Mouse (Mus musculus) limb, embryonic 14.5 days (tissue): ENCODE measurements around the gene Yjefn3. TPM values are rescaled to one million over a fixed set of nuclear protein-coding genes. Genes with fewer than 3 reads are reported as not detected.
"Not testable (repeated sequence)": the region's sequence is repeated elsewhere in the genome, so short reads cannot be mapped to it uniquely, and the experiment has no call there.

Experiments used
- ATAC-seq: fragments of 200-750 bp; cut with Nextera tagmentation; 2 replicates; pipeline ENCODE4 v1.8.0; 2017; ENCODE audit warnings: low read depth, moderate number of reproducible peaks, moderate TSS enrichment; ENCODE audit not compliant: low FRiP score
- DNase-seq: peaks from one replicate; pipeline ENCODE4 v3.0.0-alpha.2; 2015; ENCODE audit warnings: low spot score
- H3K27ac ChIP-seq: fragments of 300-500 bp; sonication (generic); replicated peaks from 2 replicates; pipeline ENCODE4 v1.5.1; 2014; ENCODE audit warnings: low read depth, mild to moderate bottlenecking, low read length, moderate library complexity, mixed read lengths
- H3K27me3 ChIP-seq: fragments of 300-500 bp; sonication (generic); 2 replicates; pipeline ENCODE4 v1.6.1; 2014; ENCODE audit warnings: low read length, mixed read lengths; ENCODE audit not compliant: control insufficient read depth, insufficient read depth
- H3K36me3 ChIP-seq: fragments of 300-500 bp; sonication (generic); 2 replicates; pipeline ENCODE4 v1.6.1; 2014; ENCODE audit warnings: mild to moderate bottlenecking, low read length, moderate library complexity, mixed read lengths; ENCODE audit not compliant: control insufficient read depth, insufficient read depth
- H3K4me1 ChIP-seq: fragments of 300-500 bp; sonication (generic); 2 replicates; pipeline ENCODE4 v1.6.1; 2014; ENCODE audit warnings: antibody characterized with exemption, low read length, mixed read lengths; ENCODE audit not compliant: control insufficient read depth, insufficient read depth
- H3K4me2 ChIP-seq: fragments of 300-500 bp; sonication (generic); replicated peaks from 2 replicates; pipeline ENCODE4 v1.6.1; 2014; ENCODE audit warnings: low read depth, mild to moderate bottlenecking, low read length, moderate library complexity; ENCODE audit not compliant: severe bottlenecking
- H3K4me3 ChIP-seq: fragments of 300-500 bp; sonication (generic); replicated peaks from 2 replicates; pipeline ENCODE4 v1.5.1; 2014; ENCODE audit warnings: low read length
- H3K9ac ChIP-seq: fragments of 300-500 bp; sonication (generic); 2 replicates; pipeline ENCODE4 v1.6.1; 2014; ENCODE audit warnings: mild to moderate bottlenecking, low read depth, low read length, moderate library complexity; ENCODE audit not compliant: severe bottlenecking
- H3K9me3 ChIP-seq: fragments of 300-500 bp; sonication (generic); 2 replicates; pipeline ENCODE4 v1.6.1; 2016; ENCODE audit warnings: low read length; ENCODE audit not compliant: control insufficient read depth
- POLR2A ChIP-seq: fragments of 200-500 bp; IDR thresholded peaks from 2 replicates; pipeline ENCODE4 v1.8.0; 2012; ENCODE audit warnings: inconsistent platforms, mild to moderate bottlenecking, moderate library complexity, borderline replicate concordance; ENCODE audit not compliant: insufficient read depth, insufficient read length; ENCODE audit errors: extremely low read depth
- WGBS: fragments of 180-500 bp; shearing (Covaris S2); extraction: QIAGEN DNeasy Blood & Tissue Kit; methylation state at CpG from one replicate; pipeline ENCODE4 v1.1.7; 2014; 5-methylcytosine and 5-hydroxymethylcytosine counted together
- polyA plus RNA-seq, 2 experiments: library from polyadenylated mRNA; depleted of rRNA in 1 of 2; stranded (reverse) in 1 of 2; unstranded in 1 of 2; fragments of >200 nt; fragmentation: Nextera tagmentation in 1 of 2; extraction: Ambion mirVana in 1 of 2; gene quantifications; 2 replicates each; pipeline versions ENCODE4 v1.2.1 to v1.2.3; 2012 to 2014

Yjefn3 gene
- polyA plus RNA-seq (2012; rRNA removed) (5.4 and 8.6 TPM in 2 replicates), polyA plus RNA-seq (2014; fragmentation: Nextera tagmentation; extraction: Ambion mirVana) (4.2 and 5.5 TPM in 2 replicates)

DNA sequence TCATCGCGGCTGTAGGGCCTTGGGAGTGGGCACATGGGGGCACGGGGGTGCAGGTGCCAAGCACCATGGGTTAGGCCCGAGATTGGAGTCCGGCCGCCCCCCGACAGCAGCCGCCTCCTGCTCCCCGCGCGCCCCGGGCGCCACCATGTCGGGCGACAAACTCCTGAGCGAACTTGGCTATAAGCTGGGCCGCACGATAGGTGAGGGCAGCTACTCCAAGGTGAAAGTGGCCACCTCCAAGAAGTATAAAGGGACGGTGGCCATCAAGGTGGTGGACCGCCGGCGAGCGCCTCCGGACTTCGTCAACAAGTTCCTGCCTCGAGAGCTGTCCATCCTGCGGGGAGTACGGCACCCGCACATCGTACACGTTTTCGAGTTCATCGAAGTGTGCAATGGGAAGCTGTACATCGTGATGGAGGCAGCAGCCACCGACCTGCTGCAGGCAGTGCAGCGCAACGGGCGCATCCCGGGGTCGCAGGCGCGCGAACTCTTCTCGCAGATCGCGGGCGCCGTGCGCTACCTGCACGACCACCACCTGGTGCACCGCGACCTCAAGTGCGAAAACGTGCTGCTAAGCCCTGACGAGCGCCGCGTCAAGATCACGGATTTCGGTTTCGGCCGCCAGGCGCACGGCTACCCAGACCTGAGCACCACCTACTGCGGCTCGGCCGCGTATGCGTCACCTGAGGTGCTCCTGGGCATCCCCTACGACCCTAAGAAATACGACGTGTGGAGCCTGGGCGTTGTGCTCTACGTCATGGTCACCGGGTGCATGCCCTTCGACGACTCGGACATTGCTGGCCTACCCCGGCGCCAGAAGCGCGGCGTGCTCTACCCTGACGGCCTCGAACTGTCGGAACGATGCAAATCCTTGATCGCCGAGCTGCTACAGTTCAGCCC, at the start of gene Yjefn3, which contains the start of the genes Tssk6 and Ndufa13:
Yjefn3 (minus strand) TSS at position 550 of the 900 bp plus-strand sequence.
Tssk6 (plus strand) TSS at position 22 of the 900 bp plus-strand sequence.
Ndufa13 (minus strand) TSS at position 396 of the 900 bp plus-strand sequence.
- ATAC-seq = peak; percentile 32

DNA sequence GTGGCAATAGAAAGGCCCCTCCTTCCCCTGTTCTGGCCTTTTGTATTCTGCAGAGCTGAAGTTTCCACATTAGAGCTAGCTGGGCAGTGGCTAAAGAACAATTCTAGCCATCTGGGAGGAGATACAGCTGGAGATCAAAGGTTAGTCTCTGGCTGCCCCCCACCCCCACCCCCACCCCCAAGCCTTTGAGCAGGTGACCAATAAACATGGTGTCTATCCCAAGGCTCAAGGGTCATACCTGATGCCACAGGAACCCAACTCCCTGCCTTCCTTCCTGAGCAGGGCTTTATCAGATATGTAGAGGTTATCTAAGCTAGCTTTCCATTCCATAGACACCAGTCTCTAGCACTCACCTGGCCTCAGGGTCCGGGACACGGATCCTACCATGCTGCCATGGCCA, 47.8 kb upstream of the Yjefn3 start:
- no peak overlapping the region for H3K4me2 ChIP-seq
- 100% methylated on average over 2 of the region's 2 CpGs for WGBS
- no peak overlapping the region for H3K27ac ChIP-seq
- peaks cover 32% of the 10 kb centered on the region for H3K36me3 ChIP-seq
- no peak for DNase-seq
- no peak overlapping the region for H3K9ac ChIP-seq
- H3K4me1 ChIP-seq = no peaks in the 10 kb centered on the region
- TF ChIP-seq POLR2A = no peak
- H3K27me3 ChIP-seq = no peaks in the 10 kb centered on the region
- H3K9me3 ChIP-seq = no peaks in the 10 kb centered on the region
- no peak overlapping the region for H3K4me3 ChIP-seq
- no peak for ATAC-seq

More for the DNA sequence above, at the start of gene Yjefn3, which contains the start of the genes Tssk6 and Ndufa13:
- H3K27me3 ChIP-seq = no peaks in the 10 kb centered on the region
- no peak for TF ChIP-seq POLR2A
- peak within 1 kb of the TSS; percentile 93 for H3K4me2 ChIP-seq
- H3K9ac ChIP-seq = peak within 1 kb of the TSS; percentile 81
- H3K4me1 ChIP-seq = peaks cover 17% of the 10 kb centered on the region
- no peaks in the 10 kb centered on the region for H3K9me3 ChIP-seq
- H3K36me3 ChIP-seq = peaks cover 6% of the 10 kb centered on the region
- DNase-seq = no peak
- 2% methylated on average over 86 of the region's 89 CpGs for WGBS
- peak within 1 kb of the TSS; percentile 73 for H3K4me3 ChIP-seq
- H3K27ac ChIP-seq = peak within 1 kb of the TSS; percentile 89

DNA sequence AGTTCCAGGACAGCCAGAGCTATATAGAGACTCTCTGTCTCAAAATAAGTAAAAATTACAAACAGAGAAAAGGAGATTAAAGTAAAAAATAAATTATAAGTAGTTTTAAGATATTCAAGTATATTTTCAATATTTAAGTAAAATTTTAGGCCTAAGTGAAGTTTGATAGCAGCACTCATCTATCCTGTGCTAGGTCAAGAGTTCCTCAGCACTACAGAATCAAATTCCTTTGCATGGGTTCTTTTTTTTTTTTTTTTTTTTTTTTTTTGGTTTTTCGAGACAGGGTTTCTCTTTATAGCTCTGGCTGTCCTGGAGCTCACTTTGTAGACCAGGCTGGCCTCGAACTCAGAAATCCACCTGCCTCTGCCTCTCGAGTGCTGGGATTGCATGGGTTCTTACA, 40.0 kb upstream of the Yjefn3 start:
- H3K36me3 ChIP-seq, H3K4me1 ChIP-seq, H3K9ac ChIP-seq, DNase-seq, H3K4me2 ChIP-seq, H3K27ac ChIP-seq, H3K9me3 ChIP-seq, H3K27me3 ChIP-seq, ATAC-seq, H3K4me3 ChIP-seq: not testable (repeated sequence)
- WGBS = 89% methylated on average over 2 of the region's 3 CpGs

DNA sequence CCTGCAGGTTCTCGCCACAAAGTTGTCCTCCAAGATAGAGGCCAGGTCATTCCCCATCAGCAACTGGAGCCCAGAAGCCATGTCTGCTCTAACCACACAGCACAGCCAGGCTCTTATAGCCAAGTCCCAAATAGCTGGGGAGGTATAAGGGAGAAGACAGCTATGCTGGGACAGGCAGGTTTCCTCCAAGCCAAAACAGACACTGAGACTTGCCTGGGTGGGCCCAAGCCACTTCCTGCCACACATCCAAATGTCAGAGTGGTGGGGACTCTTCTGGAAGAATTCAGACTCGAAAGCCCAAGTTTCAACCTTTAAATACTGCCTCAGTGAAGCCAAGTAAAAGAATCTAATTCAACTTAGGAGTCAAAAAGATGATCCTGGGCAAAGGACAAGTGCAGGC, 37.9 kb upstream of the Yjefn3 start:
- no peak for TF ChIP-seq POLR2A
- DNase-seq (no peak), ATAC-seq (no peak)
- H3K9me3 ChIP-seq = no peaks in the 10 kb centered on the region
- no peak overlapping the region for H3K4me2 ChIP-seq
- H3K4me1 ChIP-seq = peaks cover 8% of the 10 kb centered on the region; the same call in 1 of the 2 replicates
- H3K4me3 ChIP-seq = no peak overlapping the region
- H3K27ac ChIP-seq = no peak overlapping the region
- no peak overlapping the region for H3K9ac ChIP-seq
- peaks cover 11% of the 10 kb centered on the region for H3K36me3 ChIP-seq
- 88% methylated on average over 2 of the region's 2 CpGs for WGBS
- H3K27me3 ChIP-seq = no peaks in the 10 kb centered on the region

DNA sequence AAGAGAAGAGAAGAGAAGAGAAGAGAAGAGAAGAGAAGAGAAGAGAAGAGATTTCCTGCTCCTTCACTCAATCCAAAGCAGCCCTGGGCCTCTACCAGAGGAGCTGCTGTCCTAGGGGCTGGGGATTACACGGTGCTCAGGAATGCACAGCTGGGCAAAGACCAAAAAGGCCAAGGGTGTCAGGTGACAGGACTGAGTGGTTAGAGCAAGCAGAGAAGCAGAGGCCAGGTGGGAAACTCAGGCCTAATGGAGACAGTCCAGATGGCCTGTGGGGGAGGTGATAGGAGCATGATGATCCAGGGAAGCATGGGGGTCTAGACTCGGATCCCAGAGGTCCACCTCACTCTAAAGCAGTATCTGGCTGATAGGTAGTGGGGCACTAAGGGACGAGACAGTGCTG, 37.1 kb upstream of the Yjefn3 start:
- ATAC-seq = peak; percentile 85; the same call in 1 of the 2 replicates
- no peak overlapping the region for H3K27ac ChIP-seq
- WGBS = 19% methylated on average over 3 of the region's 3 CpGs

More for the DNA sequence above, 37.1 kb upstream of the Yjefn3 start:
- H3K4me1 ChIP-seq = peaks cover 8% of the 10 kb centered on the region; the same call in 1 of the 2 replicates
- no peak overlapping the region for H3K9ac ChIP-seq
- H3K27me3 ChIP-seq = no peaks in the 10 kb centered on the region
- no peaks in the 10 kb centered on the region for H3K9me3 ChIP-seq
- no peak for TF ChIP-seq POLR2A
- DNase-seq = peak; percentile 58
- H3K4me3 ChIP-seq = no peak overlapping the region
- H3K36me3 ChIP-seq = peaks cover 18% of the 10 kb centered on the region
- H3K4me2 ChIP-seq = no peak overlapping the region
